Mouse (Mus musculus): ENCODE data around the gene Slc7a7. TPM values are rescaled to one million over a fixed set of nuclear protein-coding genes. Genes with fewer than 3 reads are reported as not detected.

Slc7a7 gene
- polyA plus RNA-seq, 1 experiment from 2014 or later = 2.6 TPM

DNA sequence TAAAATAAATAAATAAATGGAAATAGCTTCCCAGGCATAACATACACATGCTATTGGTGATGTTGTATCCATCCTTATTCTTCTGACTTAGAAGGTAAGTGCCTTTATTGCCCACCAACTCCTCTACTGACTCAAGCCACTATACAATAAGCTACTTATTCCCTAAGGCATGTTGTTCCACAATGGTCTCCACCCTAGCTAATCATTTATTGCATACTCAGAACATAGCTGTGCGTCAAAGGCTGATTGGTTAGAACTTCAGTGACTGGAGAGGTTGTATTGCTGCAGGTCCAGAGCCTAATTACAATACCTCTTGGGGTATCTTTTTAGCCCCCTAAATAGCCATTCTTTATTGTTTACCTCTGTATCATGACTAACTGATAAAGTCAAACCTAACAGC, 86.4 kb downstream of the Slc7a7 start:
- Histone ChIP-seq H3K36me3 (ENCODE audit: control insufficient read depth, insufficient read depth, low read length) (no peaks in the 10 kb centered on the region), H3K4me3 (ENCODE audit: low read depth, low read length) (no peak overlapping the region), H3K4me2 (ENCODE audit: low read depth, low read length) (no peak overlapping the region), H3K27me3 (ENCODE audit: control insufficient read depth, insufficient read depth, low read length) (no peaks in the 10 kb centered on the region), H3K27ac (ENCODE audit: low read depth, low read length) (no peak overlapping the region), H3K9ac (replicated peaks; ENCODE audit: low read depth, low read length) (no peak overlapping the region), H3K9me3 (ENCODE audit: control insufficient read depth, low read length) (no peaks in the 10 kb centered on the region), H3K4me1 (ENCODE audit: control insufficient read depth, insufficient read depth, low read length) (no peaks in the 10 kb centered on the region)
- no peak for ATAC-seq (ENCODE audit: low read depth)
- WGBS = 78% methylated on average over 1 of the region's 1 CpGs

GRCm38 (mm10) chr14:54329201-54329600, 88.4 kb downstream of the Slc7a7 start:
- ATAC-seq (ENCODE audit: low read depth) = no peak
- WGBS = 49% methylated on average over 9 of the region's 9 CpGs
- Histone ChIP-seq H3K9ac (replicated peaks; ENCODE audit: low read depth, low read length) (no peak overlapping the region), H3K4me1 (ENCODE audit: control insufficient read depth, insufficient read depth, low read length) (no peaks in the 10 kb centered on the region), H3K36me3 (ENCODE audit: control insufficient read depth, insufficient read depth, low read length) (no peaks in the 10 kb centered on the region), H3K4me3 (ENCODE audit: low read depth, low read length) (no peak overlapping the region), H3K4me2 (ENCODE audit: low read depth, low read length) (no peak overlapping the region), H3K27me3 (ENCODE audit: control insufficient read depth, insufficient read depth, low read length) (no peaks in the 10 kb centered on the region), H3K27ac (ENCODE audit: low read depth, low read length) (no peak overlapping the region), H3K9me3 (ENCODE audit: control insufficient read depth, low read length) (no peaks in the 10 kb centered on the region)

- Histone ChIP-seq H3K36me3 (ENCODE audit: control insufficient read depth, insufficient read depth, low read length) (no peaks in the 10 kb centered on the region), H3K4me1 (ENCODE audit: control insufficient read depth, insufficient read depth, low read length) (no peaks in the 10 kb centered on the region), H3K9ac (replicated peaks; ENCODE audit: low read depth, low read length) (no peak overlapping the region), H3K27ac (ENCODE audit: low read depth, low read length) (no peak overlapping the region), H3K4me3 (ENCODE audit: low read depth, low read length) (no peak overlapping the region), H3K9me3 (ENCODE audit: control insufficient read depth, low read length) (no peaks in the 10 kb centered on the region), H3K4me2 (ENCODE audit: low read depth, low read length) (no peak overlapping the region), H3K27me3 (ENCODE audit: control insufficient read depth, insufficient read depth, low read length) (no peaks in the 10 kb centered on the region)
- 79% methylated on average over 2 of the region's 2 CpGs for WGBS
- no peak for ATAC-seq (ENCODE audit: low read depth)
Observed at GRCm38 (mm10) chr14:54328548-54328947, 89.0 kb downstream of the Slc7a7 start.

DNA sequence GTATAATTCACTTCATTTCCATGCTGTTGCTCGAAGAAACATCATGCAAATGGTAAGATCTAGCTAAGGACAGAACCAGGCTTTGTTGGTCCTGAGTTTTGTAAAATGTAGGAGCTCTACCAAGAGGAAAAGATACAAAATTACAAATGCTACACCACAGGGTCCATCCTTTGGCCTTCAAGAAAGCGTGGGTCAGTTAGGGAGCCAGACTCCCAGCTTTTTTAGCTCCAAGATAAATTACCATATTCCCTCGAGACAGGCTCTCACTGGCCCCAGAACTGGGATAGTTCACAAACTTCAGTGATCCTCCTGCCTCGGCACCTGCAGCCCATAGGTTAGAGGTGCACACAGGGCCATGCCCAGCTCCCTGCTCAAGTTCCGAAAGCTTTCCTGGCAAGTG, 93.1 kb downstream of the Slc7a7 start:
- 80% methylated on average over 5 of the region's 5 CpGs for WGBS
- H3K36me3 ChIP-seq (ENCODE audit: control insufficient read depth, insufficient read depth, low read length) = no peaks in the 10 kb centered on the region
- ATAC-seq (ENCODE audit: low read depth) = no peak

GRCm38 (mm10) chr14:54321556-54322376, 95.8 kb downstream of the Slc7a7 start:
- Histone ChIP-seq H3K4me3 (ENCODE audit: low read depth, low read length) (no peak overlapping the region), H3K9ac (replicated peaks; ENCODE audit: low read depth, low read length) (no peak overlapping the region), H3K27ac (ENCODE audit: low read depth, low read length) (no peak overlapping the region), H3K4me1 (ENCODE audit: control insufficient read depth, insufficient read depth, low read length) (no peaks in the 10 kb centered on the region), H3K4me2 (ENCODE audit: low read depth, low read length) (no peak overlapping the region), H3K9me3 (ENCODE audit: control insufficient read depth, low read length) (0 out of 2 replicates have a peak, but pooled peaks cover 3% of the 10 kb centered on the region), H3K36me3 (ENCODE audit: control insufficient read depth, insufficient read depth, low read length) (no peaks in the 10 kb centered on the region), H3K27me3 (ENCODE audit: control insufficient read depth, insufficient read depth, low read length) (no peaks in the 10 kb centered on the region)
- ATAC-seq (ENCODE audit: low read depth) = no peak
- 69% methylated on average over 18 of the region's 18 CpGs for WGBS

More for the DNA sequence above, 93.1 kb downstream of the Slc7a7 start:
- Histone ChIP-seq H3K9ac (replicated peaks; ENCODE audit: low read depth, low read length) (no peak overlapping the region), H3K4me2 (ENCODE audit: low read depth, low read length) (no peak overlapping the region), H3K4me3 (ENCODE audit: low read depth, low read length) (no peak overlapping the region), H3K27me3 (ENCODE audit: control insufficient read depth, insufficient read depth, low read length) (no peaks in the 10 kb centered on the region), H3K9me3 (ENCODE audit: control insufficient read depth, low read length) (0 out of 2 replicates have a peak, but pooled peaks cover 3% of the 10 kb centered on the region), H3K27ac (ENCODE audit: low read depth, low read length) (no peak overlapping the region), H3K4me1 (ENCODE audit: control insufficient read depth, insufficient read depth, low read length) (no peaks in the 10 kb centered on the region)

Other genes starting within 250 kb of the Slc7a7 start
- 401 and 423 TPM in 2 replicates for gene Dad1, start 163.7 kb downstream of the Slc7a7 start, polyA plus RNA-seq (2014; fragmentation: Nextera tagmentation; extraction: Ambion mirVana)
- gene Abhd4, start 163.6 kb downstream of the Slc7a7 start, polyA plus RNA-seq (2014; fragmentation: Nextera tagmentation; extraction: Ambion mirVana) = 57.4 and 69.5 TPM in 2 replicates
- not detected in 2 replicates for gene Olfr49, start 132.8 kb downstream of the Slc7a7 start, polyA plus RNA-seq (2014; fragmentation: Nextera tagmentation; extraction: Ambion mirVana)
- 66.5 and 75.4 TPM in 2 replicates for gene Oxa1l, start 56.9 kb downstream of the Slc7a7 start, polyA plus RNA-seq (2014; fragmentation: Nextera tagmentation; extraction: Ambion mirVana)
- 258 and 280 TPM in 2 replicates for gene Mrpl52, start 9.1 kb upstream of the Slc7a7 start, polyA plus RNA-seq (2014; fragmentation: Nextera tagmentation; extraction: Ambion mirVana)
- 24.7 and 49.0 TPM in 2 replicates for gene Mmp14, start 13.8 kb upstream of the Slc7a7 start, polyA plus RNA-seq (2014; fragmentation: Nextera tagmentation; extraction: Ambion mirVana)
- gene Lrp10, start 46.4 kb upstream of the Slc7a7 start, polyA plus RNA-seq (2014; fragmentation: Nextera tagmentation; extraction: Ambion mirVana) = 26.0 and 35.8 TPM in 2 replicates
- 42.1 and 42.8 TPM in 2 replicates for gene Rem2, start 58.3 kb upstream of the Slc7a7 start, polyA plus RNA-seq (2014; fragmentation: Nextera tagmentation; extraction: Ambion mirVana)
- 97.9 and 99.1 TPM in 2 replicates for gene Prmt5, start 99.7 kb upstream of the Slc7a7 start, polyA plus RNA-seq (2014; fragmentation: Nextera tagmentation; extraction: Ambion mirVana)
- 22.0 and 23.0 TPM in 2 replicates for gene Haus4, start 136.8 kb upstream of the Slc7a7 start, polyA plus RNA-seq (2014; fragmentation: Nextera tagmentation; extraction: Ambion mirVana)
- 2.3 and 5.7 TPM in 2 replicates for gene Ajuba, start 159.8 kb upstream of the Slc7a7 start, polyA plus RNA-seq (2014; fragmentation: Nextera tagmentation; extraction: Ambion mirVana)
- gene 4931414P19Rik, start 188.2 kb upstream of the Slc7a7 start, polyA plus RNA-seq (2014; fragmentation: Nextera tagmentation; extraction: Ambion mirVana) = 4.6 and 5.0 TPM in 2 replicates
- 428 and 435 TPM in 2 replicates for gene Psmb5, start 200.2 kb upstream of the Slc7a7 start, polyA plus RNA-seq (2014; fragmentation: Nextera tagmentation; extraction: Ambion mirVana)
- 0.05 and 0.26 TPM in 2 replicates for gene Psmb11, start 203.7 kb upstream of the Slc7a7 start, polyA plus RNA-seq (2014; fragmentation: Nextera tagmentation; extraction: Ambion mirVana)
- gene Gm17606, start 223.2 kb upstream of the Slc7a7 start, polyA plus RNA-seq (2014; fragmentation: Nextera tagmentation; extraction: Ambion mirVana) = not detected in 2 replicates
- 9.2 and 12.5 TPM in 2 replicates for gene Cdh24, start 223.6 kb upstream of the Slc7a7 start, polyA plus RNA-seq (2014; fragmentation: Nextera tagmentation; extraction: Ambion mirVana)

All from neural tube, embryonic 14.5 days (tissue).